Mouse (Mus musculus): ENCODE results near the gene Defb23. TPM values are rescaled to one million over a fixed set of nuclear protein-coding genes. Genes with fewer than 3 reads are reported as not detected.
A peak's percentile ranks its signal among the peaks of the same experiment; 100 is the strongest.

Gene Defb23
- total and polyA plus RNA-seq, 2 experiments, result not detected

GRCm38 (mm10) chr2:152472434-152472833 is 8.0 kb upstream of the Defb23 start:
- H3K27me3 ChIP-seq (ENCODE audit: control insufficient read depth, insufficient read depth, low read length), result no peaks in the 10 kb centered on the region
- H3K79me2 ChIP-seq (ENCODE audit: control insufficient read depth, insufficient read depth, low read length), result no peaks in the 10 kb centered on the region
- no peak overlapping the region for H3K4me3 ChIP-seq (ENCODE audit: insufficient read depth, low read depth, low read length)
- TF ChIP-seq CTCF (IDR thresholded peaks at IDR 0.05; ENCODE audit: low read depth, low read length) (no peak), POLR2A (IDR thresholded peaks at IDR 0.05; ENCODE audit: extremely low read depth, insufficient read depth, low read length) (no peak)
- DNase-seq (ENCODE audit: extremely low read depth, low read depth, low spot score), result peak; percentile 2
- H3K9ac ChIP-seq (ENCODE audit: low read depth, low read length), result no peak overlapping the region
- H3K4me1 ChIP-seq (ENCODE audit: control insufficient read depth, insufficient read depth, low read length), result no peaks in the 10 kb centered on the region
- H3K36me3 ChIP-seq (ENCODE audit: control insufficient read depth, insufficient read depth, low read length), result no peaks in the 10 kb centered on the region
- no peak overlapping the region for H3K27ac ChIP-seq (replicated peaks; ENCODE audit: insufficient read depth, low read depth, low read length)
- 28% methylated on average over 3 of the region's 3 CpGs for WGBS

- no peak overlapping the region for H3K27ac ChIP-seq (replicated peaks; ENCODE audit: insufficient read depth, low read depth, low read length)
- no peaks in the 10 kb centered on the region for H3K4me1 ChIP-seq (ENCODE audit: control insufficient read depth, insufficient read depth, low read length)
- no peaks in the 10 kb centered on the region for H3K79me2 ChIP-seq (ENCODE audit: control insufficient read depth, insufficient read depth, low read length)
- H3K9ac ChIP-seq (ENCODE audit: low read depth, low read length), result no peak overlapping the region
- DNase-seq (ENCODE audit: extremely low read depth, low read depth, low spot score), result peak; percentile 26
- H3K36me3 ChIP-seq (ENCODE audit: control insufficient read depth, insufficient read depth, low read length), result no peaks in the 10 kb centered on the region
- 26% methylated on average over 7 of the region's 7 CpGs for WGBS
- no peaks in the 10 kb centered on the region for H3K27me3 ChIP-seq (ENCODE audit: control insufficient read depth, insufficient read depth, low read length)
- no peak for TF ChIP-seq POLR2A (IDR thresholded peaks at IDR 0.05; ENCODE audit: extremely low read depth, insufficient read depth, low read length)
- TF ChIP-seq CTCF (IDR thresholded peaks at IDR 0.05; ENCODE audit: low read depth, low read length), result peak; percentile 43
- H3K4me3 ChIP-seq (ENCODE audit: insufficient read depth, low read depth, low read length), result no peak overlapping the region
Observed at GRCm38 (mm10) chr2:152470973-152471372, 6.6 kb upstream of the Defb23 start.

- 59% methylated on average over 13 of the region's 13 CpGs for WGBS
- Histone ChIP-seq H3K4me3 (ENCODE audit: insufficient read depth, low read depth, low read length) (no peak overlapping the region), H3K4me1 (ENCODE audit: control insufficient read depth, insufficient read depth, low read length) (no peaks in the 10 kb centered on the region), H3K27me3 (ENCODE audit: control insufficient read depth, insufficient read depth, low read length) (no peaks in the 10 kb centered on the region), H3K27ac (replicated peaks; ENCODE audit: insufficient read depth, low read depth, low read length) (no peak overlapping the region), H3K36me3 (ENCODE audit: control insufficient read depth, insufficient read depth, low read length) (no peaks in the 10 kb centered on the region), H3K79me2 (ENCODE audit: control insufficient read depth, insufficient read depth, low read length) (no peaks in the 10 kb centered on the region), H3K9ac (ENCODE audit: low read depth, low read length) (no peak overlapping the region)
- no peak for DNase-seq (ENCODE audit: extremely low read depth, low read depth, low spot score)
- no peak for TF ChIP-seq POLR2A (IDR thresholded peaks at IDR 0.05; ENCODE audit: extremely low read depth, insufficient read depth, low read length)
Observed at GRCm38 (mm10) chr2:152459241-152459640, 5.2 kb downstream of the Defb23 start.

- Histone ChIP-seq H3K36me3 (ENCODE audit: control insufficient read depth, insufficient read depth, low read length) (no peaks in the 10 kb centered on the region), H3K9ac (ENCODE audit: low read depth, low read length) (no peak overlapping the region), H3K4me1 (ENCODE audit: control insufficient read depth, insufficient read depth, low read length) (no peaks in the 10 kb centered on the region), H3K4me3 (ENCODE audit: insufficient read depth, low read depth, low read length) (no peak overlapping the region), H3K27ac (replicated peaks; ENCODE audit: insufficient read depth, low read depth, low read length) (no peak overlapping the region), H3K27me3 (ENCODE audit: control insufficient read depth, insufficient read depth, low read length) (no peaks in the 10 kb centered on the region), H3K79me2 (ENCODE audit: control insufficient read depth, insufficient read depth, low read length) (no peaks in the 10 kb centered on the region)
- DNase-seq (ENCODE audit: extremely low read depth, low read depth, low spot score), result no peak
- WGBS, result 77% methylated on average over 4 of the region's 4 CpGs
- no peak for TF ChIP-seq CTCF (IDR thresholded peaks at IDR 0.05; ENCODE audit: low read depth, low read length)
- no peak for TF ChIP-seq POLR2A (IDR thresholded peaks at IDR 0.05; ENCODE audit: extremely low read depth, insufficient read depth, low read length)
Observed at GRCm38 (mm10) chr2:152452101-152452781, 12.2 kb downstream of the Defb23 start.

GRCm38 (mm10) chr2:152450241-152450640 is 14.2 kb downstream of the Defb23 start:
- no peak for TF ChIP-seq POLR2A (IDR thresholded peaks at IDR 0.05; ENCODE audit: extremely low read depth, insufficient read depth, low read length)
- peak; percentile 44; the same call in 1 of the 2 replicates for TF ChIP-seq CTCF (IDR thresholded peaks at IDR 0.05; ENCODE audit: low read depth, low read length)
- Histone ChIP-seq H3K9ac (ENCODE audit: low read depth, low read length) (no peak overlapping the region), H3K36me3 (ENCODE audit: control insufficient read depth, insufficient read depth, low read length) (no peaks in the 10 kb centered on the region), H3K4me3 (ENCODE audit: insufficient read depth, low read depth, low read length) (no peak overlapping the region), H3K79me2 (ENCODE audit: control insufficient read depth, insufficient read depth, low read length) (no peaks in the 10 kb centered on the region), H3K4me1 (ENCODE audit: control insufficient read depth, insufficient read depth, low read length) (no peaks in the 10 kb centered on the region), H3K27me3 (ENCODE audit: control insufficient read depth, insufficient read depth, low read length) (no peaks in the 10 kb centered on the region), H3K27ac (replicated peaks; ENCODE audit: insufficient read depth, low read depth, low read length) (no peak overlapping the region)
- WGBS, result 4% methylated on average over 5 of the region's 5 CpGs
- no peak for DNase-seq (ENCODE audit: extremely low read depth, low read depth, low spot score)

GRCm38 (mm10) chr2:152447461-152447860 is 17.0 kb downstream of the Defb23 start:
- TF ChIP-seq CTCF (IDR thresholded peaks at IDR 0.05; ENCODE audit: low read depth, low read length), result no peak
- TF ChIP-seq POLR2A (IDR thresholded peaks at IDR 0.05; ENCODE audit: extremely low read depth, insufficient read depth, low read length), result no peak
- Histone ChIP-seq H3K9ac (ENCODE audit: low read depth, low read length) (no peak overlapping the region), H3K36me3 (ENCODE audit: control insufficient read depth, insufficient read depth, low read length) (no peaks in the 10 kb centered on the region), H3K27me3 (ENCODE audit: control insufficient read depth, insufficient read depth, low read length) (no peaks in the 10 kb centered on the region), H3K4me3 (ENCODE audit: insufficient read depth, low read depth, low read length) (no peak overlapping the region), H3K27ac (replicated peaks; ENCODE audit: insufficient read depth, low read depth, low read length) (no peak overlapping the region), H3K79me2 (ENCODE audit: control insufficient read depth, insufficient read depth, low read length) (no peaks in the 10 kb centered on the region), H3K4me1 (ENCODE audit: control insufficient read depth, insufficient read depth, low read length) (no peaks in the 10 kb centered on the region)
- 15% methylated on average over 5 of the region's 5 CpGs for WGBS
- DNase-seq (ENCODE audit: extremely low read depth, low read depth, low spot score), result no peak
